Mouse (Mus musculus) embryonic facial prominence, embryonic 14.5 days (tissue): Measurements from ENCODE around the gene Cdca4. TPM values are rescaled to one million over a fixed set of nuclear protein-coding genes. Genes with fewer than 3 reads are reported as not detected.

Experiments
- ATAC-seq: fragments of 200-750 bp; cut with Nextera tagmentation; 2 replicates; pipeline ENCODE4 v1.8.0; 2017; ENCODE audit warnings: low read depth, moderate number of reproducible peaks, moderate TSS enrichment
- DNase-seq: peaks from one replicate; pipeline ENCODE4 v3.0.0-alpha.2; 2015; ENCODE audit warnings: low spot score
- H3K27ac ChIP-seq: fragments of 300-500 bp; sonication (generic); replicated peaks from 2 replicates; pipeline ENCODE4 v1.5.1; 2014; ENCODE audit warnings: low read depth, mild to moderate bottlenecking, low read length, moderate library complexity
- H3K27me3 ChIP-seq: fragments of 300-500 bp; sonication (generic); replicated peaks from 2 replicates; pipeline ENCODE4 v1.6.1; 2014; ENCODE audit warnings: low read length; ENCODE audit not compliant: control insufficient read depth, insufficient read depth
- H3K36me3 ChIP-seq: fragments of 300-500 bp; sonication (generic); 2 replicates; pipeline ENCODE4 v1.6.1; 2014; ENCODE audit warnings: low read length, mixed read lengths; ENCODE audit not compliant: control insufficient read depth, insufficient read depth
- H3K4me1 ChIP-seq: fragments of 300-500 bp; sonication (generic); 2 replicates; pipeline ENCODE4 v1.6.1; 2014; ENCODE audit warnings: antibody characterized with exemption, low read length; ENCODE audit not compliant: control insufficient read depth, insufficient read depth
- H3K4me2 ChIP-seq: fragments of 300-500 bp; sonication (generic); 2 replicates; pipeline ENCODE4 v1.6.1; 2014; ENCODE audit warnings: low read depth, mild to moderate bottlenecking, low read length, moderate library complexity, mixed read lengths
- H3K4me3 ChIP-seq: fragments of 300-500 bp; sonication (generic); 2 replicates; pipeline ENCODE4 v1.5.1; 2014; ENCODE audit warnings: low read depth, mild to moderate bottlenecking, low read length
- H3K9ac ChIP-seq: fragments of 300-500 bp; sonication (generic); 2 replicates; pipeline ENCODE4 v1.6.1; 2014; ENCODE audit warnings: low read depth, mild to moderate bottlenecking, low read length, moderate library complexity, mixed read lengths
- H3K9me3 ChIP-seq: fragments of 300-500 bp; sonication (generic); 2 replicates; pipeline ENCODE4 v1.6.1; 2016; ENCODE audit warnings: low read length; ENCODE audit not compliant: control insufficient read depth
- WGBS: fragments of 180-500 bp; shearing (Covaris S2); extraction: QIAGEN DNeasy Blood & Tissue Kit; methylation state at CpG from one replicate; pipeline ENCODE4 v1.1.7; 2014; 5-methylcytosine and 5-hydroxymethylcytosine counted together
- polyA plus RNA-seq: library from polyadenylated mRNA; unstranded; fragments of >200 nt; fragmentation: Nextera tagmentation; extraction: Ambion mirVana; gene quantifications from 2 replicates; pipeline ENCODE4 v1.2.1, GENCODE M21; 2014

Gene Cdca4
- polyA plus RNA-seq, 1 experiment from 2014 or later, result 86.2 TPM

DNA sequence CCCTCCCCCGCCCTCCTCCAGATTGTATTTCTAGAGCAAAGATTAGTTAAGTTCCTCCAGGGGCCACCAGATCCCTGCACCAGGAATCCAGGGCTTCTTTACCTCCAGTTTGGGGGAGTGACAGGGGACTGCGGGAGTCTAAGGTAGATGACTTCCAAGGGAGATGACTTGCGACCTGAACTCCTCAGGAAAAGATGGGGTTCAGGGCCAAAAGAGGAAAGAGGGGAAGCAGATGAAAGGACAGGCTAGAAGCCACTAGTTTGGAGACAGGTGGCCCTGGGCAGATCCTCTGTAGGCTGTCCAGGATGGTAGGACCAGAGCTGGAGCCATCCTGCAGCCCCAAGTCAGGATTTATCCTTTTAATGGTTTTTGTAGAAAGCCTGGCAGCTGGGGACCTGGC lies 26.3 kb downstream of the Cdca4 start:
- DNase-seq (no peak), ATAC-seq (no peak)
- WGBS, result 21% methylated on average over 3 of the region's 3 CpGs
- Histone ChIP-seq H3K9me3 (no peaks in the 10 kb centered on the region), H3K36me3 (no peaks in the 10 kb centered on the region), H3K27me3 (peaks cover 24% of the 10 kb centered on the region), H3K4me2 (peak overlapping the region; percentile 100), H3K4me1 (peaks cover 19% of the 10 kb centered on the region), H3K9ac (peak overlapping the region; percentile 66; the same call in 1 of the 2 replicates), H3K4me3 (no peak overlapping the region), H3K27ac (no peak overlapping the region)

DNA sequence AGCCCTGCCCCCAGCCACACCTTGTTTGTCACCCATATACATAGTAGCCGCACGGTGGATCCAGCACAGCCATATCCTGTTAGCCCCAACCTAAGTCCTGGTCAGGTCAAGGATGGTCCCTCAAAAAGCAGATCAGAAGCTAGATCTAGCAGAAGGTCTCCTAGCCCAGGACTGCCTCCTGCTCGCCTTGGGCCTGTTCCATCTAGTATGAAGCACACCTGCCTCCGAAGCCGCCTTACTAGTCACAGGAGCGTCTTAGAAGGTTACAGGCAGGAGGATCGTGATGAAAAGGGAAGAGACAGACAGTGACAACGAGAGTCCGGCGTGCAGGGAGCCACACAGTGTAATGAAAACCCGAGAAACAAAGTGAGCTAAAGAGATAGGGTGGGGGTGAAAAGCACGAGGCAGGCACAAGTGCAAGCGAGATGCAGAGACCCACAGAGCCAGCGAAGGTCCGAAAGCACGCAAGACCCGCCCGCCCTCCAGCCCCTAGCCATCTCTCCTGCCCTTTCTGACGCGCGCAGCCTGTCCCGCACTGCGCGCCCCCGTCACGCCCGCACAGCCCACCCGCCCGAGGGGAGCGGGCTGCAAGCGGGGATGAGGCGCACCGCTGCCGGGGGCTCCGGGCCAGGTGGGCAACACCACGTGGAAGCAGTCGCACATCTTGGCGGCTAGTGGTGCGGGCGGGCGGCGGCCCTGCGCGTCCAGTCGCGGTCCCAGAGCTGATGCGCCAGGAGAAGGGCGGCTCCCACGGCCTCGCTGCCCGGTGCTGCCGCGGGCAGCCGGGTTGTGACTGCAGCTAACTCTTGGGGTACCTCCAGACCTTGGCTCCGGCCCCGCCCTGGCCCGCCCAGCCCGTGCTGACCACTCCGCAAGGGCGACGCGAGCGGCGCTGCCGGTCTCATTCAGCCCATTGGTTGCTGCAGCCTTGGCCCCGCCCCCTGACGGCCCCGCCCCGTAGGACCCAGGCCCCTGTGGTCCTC lies 27.1 kb downstream of the Cdca4 start, which contains the start of gene Ahnak2:
Ahnak2 (minus strand) TSS at position 794 of the 983 bp plus-strand sequence.
- H3K9me3 ChIP-seq, result no peaks in the 10 kb centered on the region
- ATAC-seq, result peak; percentile 51; the same call in 1 of the 2 replicates
- no peaks in the 10 kb centered on the region for H3K36me3 ChIP-seq

DNA sequence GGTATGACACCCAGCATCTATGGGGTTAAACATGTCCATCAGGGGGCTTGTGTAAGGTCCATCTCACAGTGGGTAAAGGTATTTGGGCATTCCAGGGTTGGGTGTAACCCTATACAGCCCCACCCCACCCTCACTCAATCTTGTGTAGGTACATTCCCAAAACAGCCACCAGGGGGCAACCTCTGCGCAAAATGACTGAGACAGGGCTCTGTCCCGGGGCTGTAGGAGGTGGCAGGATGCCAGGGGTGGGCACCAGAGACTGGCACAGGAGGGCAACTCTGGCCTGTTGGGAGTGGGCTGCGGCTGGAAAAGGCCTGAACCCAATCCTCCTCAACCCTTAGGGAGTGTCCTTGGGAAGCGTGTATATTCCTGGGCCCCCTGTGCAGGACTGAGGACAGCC lies 28.7 kb downstream of the Cdca4 start:
- H3K36me3 ChIP-seq, result no peaks in the 10 kb centered on the region
- H3K9ac ChIP-seq, result no peak overlapping the region
- ATAC-seq (peak; percentile 42), DNase-seq (peak; percentile 46)
- no peak overlapping the region for H3K4me2 ChIP-seq
- H3K27me3 ChIP-seq, result peaks cover 24% of the 10 kb centered on the region
- 10% methylated on average over 3 of the region's 4 CpGs for WGBS
- peaks cover 33% of the 10 kb centered on the region for H3K4me1 ChIP-seq
- H3K27ac ChIP-seq, result no peak overlapping the region
- no peaks in the 10 kb centered on the region for H3K9me3 ChIP-seq
- H3K4me3 ChIP-seq, result no peak overlapping the region

More for the DNA sequence above, 27.1 kb downstream of the Cdca4 start, which contains the start of gene Ahnak2:
- no peak within 1 kb of the TSS for H3K27ac ChIP-seq
- peaks cover 26% of the 10 kb centered on the region for H3K4me1 ChIP-seq
- peak; percentile 70 for DNase-seq
- peak within 1 kb of the TSS; percentile 52 for H3K4me3 ChIP-seq
- WGBS, result 7% methylated on average over 32 of the region's 69 CpGs
- peaks cover 24% of the 10 kb centered on the region for H3K27me3 ChIP-seq
- peak within 1 kb of the TSS; percentile 66 for H3K9ac ChIP-seq
- H3K4me2 ChIP-seq, result peak within 1 kb of the TSS; percentile 100

DNA sequence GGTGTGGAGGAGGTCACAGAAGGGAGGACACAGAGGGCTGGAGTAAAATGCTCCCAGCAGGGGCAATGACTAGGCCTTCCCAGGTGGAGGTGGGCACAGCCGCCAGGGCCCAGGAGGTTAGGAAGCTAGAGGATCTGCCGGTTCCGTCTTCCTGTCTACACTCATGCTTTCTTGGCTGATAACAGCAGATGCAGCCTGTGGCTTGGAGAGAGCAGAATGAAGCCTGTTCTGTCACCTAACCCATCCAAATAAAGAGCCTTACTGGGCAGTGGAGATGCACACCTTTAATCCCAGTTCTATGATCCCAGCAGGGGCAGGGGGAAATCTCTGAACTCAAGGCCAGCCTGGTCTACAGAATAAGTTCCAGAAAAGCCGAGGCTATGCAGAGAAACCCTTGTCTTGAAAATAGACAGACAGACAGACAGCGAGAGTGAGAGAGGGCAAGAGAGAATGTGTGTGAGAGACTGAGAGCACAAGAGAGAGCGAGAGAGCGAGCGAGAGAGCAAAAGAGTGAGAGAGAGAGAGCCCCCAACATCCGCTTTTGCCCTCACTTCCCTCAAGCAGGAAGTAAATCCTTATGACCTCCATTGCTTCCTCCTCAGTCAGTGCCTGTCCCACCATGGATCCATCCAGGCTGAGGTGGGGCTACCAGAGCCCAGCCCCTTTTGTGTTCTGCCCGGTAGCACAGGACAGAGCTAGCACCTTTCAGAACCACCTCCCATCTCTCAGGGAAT lies 29.8 kb downstream of the Cdca4 start:
- 82% methylated on average over 10 of the region's 10 CpGs for WGBS
- H3K4me2 ChIP-seq, result no peak overlapping the region
- H3K27me3 ChIP-seq, result peaks cover 24% of the 10 kb centered on the region
- no peak overlapping the region for H3K4me3 ChIP-seq
- DNase-seq, result no peak
- no peak for ATAC-seq
- H3K36me3 ChIP-seq, result no peaks in the 10 kb centered on the region
- H3K9me3 ChIP-seq, result no peaks in the 10 kb centered on the region
- peaks cover 40% of the 10 kb centered on the region for H3K4me1 ChIP-seq
- no peak overlapping the region for H3K27ac ChIP-seq
- H3K9ac ChIP-seq, result no peak overlapping the region

DNA sequence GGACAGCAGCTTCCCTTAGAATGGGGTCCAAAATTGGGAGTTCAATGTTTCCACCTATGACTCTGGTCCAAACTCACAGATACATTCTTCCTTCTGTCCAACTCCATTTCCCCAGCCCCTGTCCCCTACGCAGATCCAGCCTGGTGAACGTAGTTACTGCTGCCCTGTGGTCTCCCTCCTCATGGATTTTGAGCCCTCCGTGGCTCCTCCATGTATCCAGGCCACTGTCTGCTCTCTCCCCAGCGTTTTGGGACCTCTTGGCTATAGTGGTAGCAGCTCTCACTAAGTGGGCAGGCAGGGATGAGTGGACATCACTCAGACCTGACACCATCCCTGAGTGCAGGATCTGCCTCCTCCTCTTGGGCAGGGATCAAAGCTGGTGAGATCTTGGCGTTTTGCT lies 30.5 kb downstream of the Cdca4 start:
- ATAC-seq, result no peak
- Histone ChIP-seq H3K27ac (no peak overlapping the region), H3K9ac (no peak overlapping the region), H3K4me2 (no peak overlapping the region), H3K9me3 (no peaks in the 10 kb centered on the region), H3K4me3 (no peak overlapping the region), H3K36me3 (no peaks in the 10 kb centered on the region), H3K4me1 (peaks cover 40% of the 10 kb centered on the region), H3K27me3 (peaks cover 22% of the 10 kb centered on the region)
- no peak for DNase-seq
- WGBS, result 74% methylated on average over 5 of the region's 5 CpGs

DNA sequence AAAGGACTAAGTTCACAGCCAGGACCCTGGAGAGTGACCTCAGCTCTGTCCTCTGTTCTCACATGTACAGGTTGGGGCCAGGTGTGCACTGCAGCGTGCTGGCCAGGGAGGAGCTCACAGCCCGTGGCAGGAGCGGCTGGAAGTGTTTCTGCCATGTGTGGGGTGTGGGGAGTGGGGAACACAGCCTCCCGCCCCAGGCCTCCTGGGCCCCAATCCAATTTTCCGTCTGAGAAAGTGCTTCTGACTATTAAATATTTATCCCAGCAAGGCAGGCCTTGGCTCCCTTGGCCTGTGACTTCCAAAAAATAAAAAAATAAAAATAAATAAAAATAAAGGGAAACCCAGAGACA lies 30.9 kb downstream of the Cdca4 start:
- Histone ChIP-seq H3K4me1 (peaks cover 40% of the 10 kb centered on the region), H3K4me3 (no peak overlapping the region), H3K4me2 (no peak overlapping the region), H3K27me3 (peaks cover 22% of the 10 kb centered on the region), H3K27ac (no peak overlapping the region), H3K9ac (no peak overlapping the region), H3K36me3 (no peaks in the 10 kb centered on the region), H3K9me3 (no peaks in the 10 kb centered on the region)
- WGBS, result 10% methylated on average over 5 of the region's 5 CpGs
- ATAC-seq (no peak), DNase-seq (peak; percentile 54)

DNA sequence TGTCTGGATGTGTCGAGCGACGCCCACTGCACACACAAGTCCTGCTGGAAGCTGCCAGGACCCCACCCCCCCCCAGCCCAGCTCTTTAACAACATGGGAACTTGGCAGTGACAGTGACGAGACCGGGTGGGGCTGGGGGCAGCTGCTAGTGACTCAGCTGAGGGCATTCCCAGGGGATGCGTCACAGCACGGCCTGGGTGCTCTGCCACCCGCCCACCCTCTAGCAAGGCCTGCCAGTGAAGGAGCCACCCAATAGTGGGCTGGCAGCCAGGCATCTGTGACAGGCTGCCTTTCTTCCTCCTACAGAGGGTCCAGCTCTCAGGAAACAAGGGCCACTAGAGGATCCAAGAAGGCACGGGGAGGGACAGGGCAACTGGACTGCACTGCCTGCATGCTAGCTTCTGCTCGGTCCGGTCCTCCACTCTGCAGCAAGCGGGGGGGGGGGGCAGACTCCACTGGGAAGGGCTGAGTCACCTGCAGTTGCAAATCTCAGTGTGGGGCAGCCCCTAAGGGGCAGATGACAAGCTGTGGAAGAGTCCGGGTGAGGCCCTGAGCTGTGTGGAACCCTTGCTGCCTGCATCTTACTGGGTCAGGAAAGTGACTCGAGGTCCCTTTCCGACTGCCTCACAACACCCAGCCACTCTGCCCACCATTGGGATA lies 31.4 kb downstream of the Cdca4 start:
- peak; percentile 56 for DNase-seq
- H3K27ac ChIP-seq, result no peak overlapping the region

More for the DNA sequence above, 31.4 kb downstream of the Cdca4 start:
- WGBS, result 48% methylated on average over 12 of the region's 15 CpGs
- H3K9ac ChIP-seq, result no peak overlapping the region
- ATAC-seq, result no peak
- no peaks in the 10 kb centered on the region for H3K9me3 ChIP-seq
- peaks cover 18% of the 10 kb centered on the region for H3K27me3 ChIP-seq
- H3K4me3 ChIP-seq, result no peak overlapping the region
- H3K4me1 ChIP-seq, result peaks cover 40% of the 10 kb centered on the region
- H3K36me3 ChIP-seq, result no peaks in the 10 kb centered on the region
- no peak overlapping the region for H3K4me2 ChIP-seq
